Mouse (Mus musculus): Measurements from ENCODE around the gene Gm7138. TPM values are rescaled to one million over a fixed set of nuclear protein-coding genes. Genes with fewer than 3 reads are reported as not detected.
"Not testable (repeated sequence)": the region's sequence is repeated elsewhere in the genome, so short reads cannot be mapped to it uniquely, and the experiment has no call there.

Gm7138 gene
- total RNA-seq, 2 experiments from 2014 or later, result not detected

DNA sequence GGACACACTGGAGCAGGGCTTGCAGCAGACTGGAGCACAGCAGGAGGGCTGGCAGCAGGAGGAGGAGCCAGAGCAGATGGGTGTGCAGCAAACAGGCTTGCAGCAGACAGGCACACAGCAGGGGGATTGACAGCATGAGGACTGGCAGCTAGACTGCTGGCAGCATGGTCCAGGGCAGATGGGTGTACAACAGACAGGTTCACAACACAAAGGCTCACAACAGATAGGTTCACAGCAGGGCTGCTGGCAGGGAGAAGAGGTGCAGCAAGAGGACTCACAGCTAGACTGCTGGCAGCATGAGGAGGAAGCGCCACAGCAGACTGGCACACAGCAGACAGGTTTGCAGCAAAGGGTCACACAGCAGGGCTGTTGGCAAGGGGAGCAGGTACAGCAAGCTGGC lies 26.1 kb downstream of the Gm7138 start:
- DNase-seq (ENCODE audit: low spot score in 2 of 2), result not testable (repeated sequence)

DNA sequence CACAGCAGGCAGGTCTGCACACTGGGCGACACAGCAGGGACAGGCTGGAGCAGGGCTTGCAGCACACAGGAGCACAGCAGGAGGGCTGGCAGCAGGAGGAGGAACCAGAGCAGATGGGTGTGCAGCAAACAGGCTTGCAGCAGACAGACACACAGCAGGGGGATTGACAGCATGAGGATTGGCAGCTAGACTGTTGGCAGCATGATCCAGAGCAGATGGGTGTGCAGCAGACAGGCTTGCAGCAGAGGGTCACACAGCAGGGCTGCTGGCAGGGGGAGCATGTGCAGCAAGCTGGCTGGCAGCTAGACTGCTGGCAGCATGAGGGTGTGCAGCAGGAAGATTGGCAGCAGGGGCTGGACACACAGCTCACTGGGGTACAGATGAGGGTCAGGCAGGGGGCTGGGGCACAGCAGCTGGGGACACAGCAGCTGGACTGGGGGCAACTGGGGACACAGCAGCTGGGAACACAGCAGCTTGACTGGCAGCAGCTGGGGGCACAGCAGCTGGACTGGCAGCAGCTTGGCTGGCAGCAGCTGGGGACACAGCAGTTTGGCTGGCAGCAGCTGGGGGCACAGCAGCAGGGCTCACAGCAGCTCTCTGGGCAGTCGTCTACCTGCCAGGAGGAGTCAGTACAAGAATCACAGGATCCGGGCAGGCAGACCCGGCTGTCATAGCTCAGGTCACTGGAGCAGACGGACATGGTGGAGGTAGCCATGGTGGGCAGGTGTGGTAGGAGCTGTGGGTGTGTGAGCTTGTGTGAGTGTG lies 34.6 kb downstream of the Gm7138 start, which contains the start of gene Gm18596:
Gm18596 (minus strand) TSS at position 715 of the 765 bp plus-strand sequence.
- not testable (repeated sequence) for DNase-seq (ENCODE audit: low spot score in 2 of 2)

DNA sequence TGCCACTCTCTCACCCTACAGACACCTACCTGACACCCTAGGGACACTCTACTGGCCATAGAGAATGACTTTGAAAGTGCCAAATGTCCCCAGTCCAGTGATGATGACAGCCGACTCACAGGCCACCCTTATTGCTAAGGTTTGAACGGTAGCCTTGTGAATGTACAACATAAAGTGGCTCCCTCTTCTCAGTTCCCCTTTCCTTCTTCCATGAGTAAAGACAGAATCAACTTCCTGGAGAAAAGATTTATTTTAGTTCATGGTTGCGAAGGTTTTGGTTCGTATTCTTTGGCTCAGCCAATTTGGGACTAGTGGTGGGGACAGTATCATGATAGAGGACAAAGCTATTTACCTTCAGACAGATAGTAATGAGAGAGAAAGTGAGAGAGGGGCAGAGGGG lies 37.8 kb downstream of the Gm7138 start:
- no peak for DNase-seq (ENCODE audit: low spot score in 2 of 2)

DNA sequence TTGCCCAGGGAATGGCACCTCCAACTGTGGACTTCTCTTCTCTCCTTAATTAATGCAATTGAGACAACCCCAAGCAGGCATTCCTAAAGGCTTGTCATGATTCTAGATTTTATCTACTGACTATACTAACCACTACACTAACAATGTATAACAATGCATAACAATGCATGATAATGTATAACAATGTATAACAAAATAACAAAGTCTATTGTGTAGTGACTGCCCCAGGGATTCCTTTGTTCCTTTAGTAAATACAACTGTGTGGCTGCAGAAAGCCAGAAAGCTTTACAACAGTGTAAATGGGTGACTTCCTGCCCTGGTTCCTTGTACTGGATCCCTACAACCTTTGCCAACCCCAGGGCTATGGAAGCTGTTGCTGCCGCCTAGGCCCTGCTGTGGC lies 40.8 kb downstream of the Gm7138 start:
- DNase-seq (ENCODE audit: low spot score in 2 of 2), result no peak

- no peak for DNase-seq (ENCODE audit: low spot score in 2 of 2)
Observed at GRCm38 (mm10) chr10:77729241-77729640, 47.5 kb downstream of the Gm7138 start.

DNA sequence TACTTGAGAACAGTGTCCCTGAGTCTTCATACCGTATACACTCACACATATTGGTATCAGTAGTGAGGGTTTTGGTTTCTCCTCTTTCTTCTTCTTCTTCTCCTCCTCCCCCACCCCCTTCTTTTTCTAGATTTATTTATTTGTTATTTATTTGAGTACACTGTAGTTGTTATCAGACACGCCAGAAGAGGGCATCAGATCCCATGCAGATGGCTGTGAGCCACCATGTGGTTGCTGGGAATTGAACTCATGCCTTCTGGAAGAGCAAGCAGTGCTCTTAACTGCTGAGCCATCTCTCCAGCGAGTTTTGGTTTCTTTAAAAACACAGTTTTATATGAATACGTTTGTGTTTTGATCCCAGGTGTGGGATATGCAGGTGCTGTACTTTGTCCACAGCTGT lies 48.5 kb downstream of the Gm7138 start:
- no peak for DNase-seq (ENCODE audit: low spot score in 2 of 2)

Other genes with a start within 250 kb of the Gm7138 start
- 1 to 10 TPM; 3.6 to 3.8 TPM for gene Itgb2, start 246.7 kb downstream of the Gm7138 start, total RNA-seq (2021)
- 10 to 100 TPM; 67.0 to 72.0 TPM for gene Pttg1ip, start 195.2 kb downstream of the Gm7138 start, total RNA-seq (2021)
- gene Sumo3, start 170.8 kb downstream of the Gm7138 start, total RNA-seq (2021), result 100 to 1,000 TPM; 165 to 172 TPM
- gene Gm49325, start 170.7 kb downstream of the Gm7138 start, total RNA-seq (2021), result 10 to 100 TPM; 12.9 to 13.0 TPM
- gene Ube2g2, start 154.7 kb downstream of the Gm7138 start, total RNA-seq (2021), result 10 to 100 TPM; 46.1 to 53.8 TPM
- gene Tspear, start 90.4 kb downstream of the Gm7138 start, total RNA-seq (2021), result under 1 TPM; 0.14 to 0.19 TPM
- gene Gm19402, start 86.2 kb downstream of the Gm7138 start, total RNA-seq (2021), result not detected
- not detected for gene Gm9508, start 79.7 kb downstream of the Gm7138 start, total RNA-seq (2021)
- not detected for gene Gm10272, start 70.3 kb downstream of the Gm7138 start, total RNA-seq (2021)
- not detected for gene Gm10024, start 65.5 kb downstream of the Gm7138 start, total RNA-seq (2021)
- gene Gm10142, start 61.1 kb downstream of the Gm7138 start, total RNA-seq (2021), result not detected
- not detected for gene Krtap12-1, start 56.3 kb downstream of the Gm7138 start, total RNA-seq (2021)
- not detected for gene Gm10100, start 50.5 kb downstream of the Gm7138 start, total RNA-seq (2021)
- not detected for gene Gm18596, start 34.3 kb downstream of the Gm7138 start, total RNA-seq (2021)
- gene Gm9736, start 25.6 kb downstream of the Gm7138 start, total RNA-seq (2021), result not detected
- not detected for gene Gm3233, start 17.3 kb downstream of the Gm7138 start, total RNA-seq (2021)
- gene Gm3238, start 5.6 kb downstream of the Gm7138 start, total RNA-seq (2021), result not detected
- gene Gm3250, start 5.6 kb upstream of the Gm7138 start, total RNA-seq (2021), result not detected
- not detected for gene Gm7137, start 11.3 kb upstream of the Gm7138 start, total RNA-seq (2021)
- gene Gm9639, start 18.1 kb upstream of the Gm7138 start, total RNA-seq (2021), result not detected
- not detected for gene Gm19668, start 22.2 kb upstream of the Gm7138 start, total RNA-seq (2021)
- gene Gm9507, start 34.9 kb upstream of the Gm7138 start, total RNA-seq (2021), result not detected
- not detected for gene Gm2696, start 37.7 kb upstream of the Gm7138 start, total RNA-seq (2021)
- gene Krtap10-4, start 50.2 kb upstream of the Gm7138 start, total RNA-seq (2021), result not detected
- gene Krtap10-10, start 59.0 kb upstream of the Gm7138 start, total RNA-seq (2021), result not detected
- not detected for gene Gm36176, start 69.9 kb upstream of the Gm7138 start, total RNA-seq (2021)
- gene Gm10318, start 75.9 kb upstream of the Gm7138 start, total RNA-seq (2021), result not detected
- gene Gm3285, start 85.0 kb upstream of the Gm7138 start, total RNA-seq (2021), result not detected
- gene Lrrc3, start 125.6 kb upstream of the Gm7138 start, total RNA-seq (2021), result 10 to 100 TPM in 1 of 2 experiments, 1 to 10 TPM in 1; 9.8 to 10.1 TPM
- gene Trpm2, start 193.6 kb upstream of the Gm7138 start, total RNA-seq (2021), result 10 to 100 TPM; 47.5 to 51.9 TPM
- 10 to 100 TPM; 33.9 to 36.1 TPM for gene 1810043G02Rik, start 201.6 kb upstream of the Gm7138 start, total RNA-seq (2021)
- gene Pfkl, start 233.1 kb upstream of the Gm7138 start, total RNA-seq (2021), result 100 to 1,000 TPM; 147 TPM

All from left cerebral cortex, adult 18-20 months (tissue).